Mouse (Mus musculus) MEL (cell line): ENCODE results near the gene Slc4a8. TPM values are rescaled to one million over a fixed set of nuclear protein-coding genes. Genes with fewer than 3 reads are reported as not detected.

Experiments
- DNase-seq: peaks from one replicate; pipeline ENCODE4 v3.0.0; 2011; ENCODE audit warnings: low read depth, low spot score
- H3K27ac ChIP-seq: 2 replicates; pipeline ENCODE4 v1.5.1; 2012; ENCODE audit warnings: low read depth, mild to moderate bottlenecking, control low read depth, low read length, moderate library complexity; ENCODE audit not compliant: control insufficient read depth
- H3K27me3 ChIP-seq, 2 experiments: fragments of 150-350 bp in 1 of 2; sonication (generic) in 1 of 2; 2 replicates each; pipeline ENCODE4 v1.6.1; 2012; ENCODE audit warnings: low read length in 2 of 2, mild to moderate bottlenecking in 2 of 2, improper control_type of control experiment in 1 of 2, moderate library complexity in 1 of 2; ENCODE audit not compliant: insufficient read depth in 2 of 2, control insufficient read depth in 1 of 2
- H3K36me3 ChIP-seq, 2 experiments: 2 replicates each; pipeline ENCODE4 v1.6.1; 2012 to 2014; ENCODE audit warnings: low read length in 2 of 2, improper control_type of control experiment in 1 of 2, inconsistent platforms in 1 of 2, mild to moderate bottlenecking in 1 of 2; ENCODE audit not compliant: insufficient read depth in 2 of 2, control insufficient read depth in 1 of 2
- H3K4me1 ChIP-seq, 2 experiments: fragments of 150-350 bp in 1 of 2; sonication (generic) in 1 of 2; 2 replicates each; pipeline ENCODE4 v1.6.1; 2012; ENCODE audit warnings: low read length in 2 of 2, improper control_type of control experiment in 1 of 2, mild to moderate bottlenecking in 1 of 2; ENCODE audit not compliant: insufficient read depth in 2 of 2, control insufficient read depth in 1 of 2
- H3K4me3 ChIP-seq, 2 experiments: fragments of 150-350 bp in 1 of 2; sonication (generic) in 1 of 2; 2 replicates each; pipeline ENCODE4 v1.5.1; 2012; ENCODE audit warnings: low read depth in 2 of 2, low read length in 2 of 2, mild to moderate bottlenecking in 2 of 2, moderate library complexity in 2 of 2, control low read depth in 1 of 2, improper control_type of control experiment in 1 of 2; ENCODE audit not compliant: control insufficient read depth in 1 of 2, insufficient read depth in 1 of 2
- H3K79me2 ChIP-seq: 2 replicates; pipeline ENCODE4 v1.6.1; 2012; ENCODE audit warnings: mild to moderate bottlenecking, low read length, moderate library complexity; ENCODE audit not compliant: control insufficient read depth, poor library complexity, insufficient read depth
- H3K9ac ChIP-seq: 2 replicates; pipeline ENCODE4 v1.6.1; 2012; ENCODE audit warnings: low read depth, mild to moderate bottlenecking, control low read depth, low read length, moderate library complexity; ENCODE audit not compliant: control insufficient read depth, poor library complexity, severe bottlenecking
- H3K9me3 ChIP-seq: fragments of 150-350 bp; sonication (generic); replicated peaks from 2 replicates; pipeline ENCODE4 v1.6.1; 2012; ENCODE audit warnings: mild to moderate bottlenecking, low read length, improper control_type of control experiment, moderate library complexity; ENCODE audit not compliant: insufficient read depth
- BHLHE40 ChIP-seq: IDR thresholded peaks from 2 replicates; pipeline ENCODE4 v1.6.1; 2012; ENCODE audit warnings: low read depth, mild to moderate bottlenecking, inconsistent platforms, low read length, improper control_type of control experiment, borderline replicate concordance
- CHD1 ChIP-seq: IDR thresholded peaks from 2 replicates; pipeline ENCODE4 v1.6.1; 2012; ENCODE audit warnings: low read depth, mild to moderate bottlenecking, inconsistent platforms, low read length, improper control_type of control experiment
- CHD2 ChIP-seq: IDR thresholded peaks from 2 replicates; pipeline ENCODE4 v1.6.1; 2011; ENCODE audit warnings: low read length, improper control_type of control experiment
- EP300 ChIP-seq, 2 experiments: IDR thresholded peaks; 2 replicates each; pipeline ENCODE4 v1.6.1; 2011; ENCODE audit warnings: improper control_type of control experiment in 2 of 2, low read length in 2 of 2, low read depth in 1 of 2, mild to moderate bottlenecking in 1 of 2
- ETS1 ChIP-seq: IDR thresholded peaks from 2 replicates; pipeline ENCODE4 v1.6.1; 2012; ENCODE audit warnings: low read depth, mild to moderate bottlenecking, inconsistent platforms, low read length, improper control_type of control experiment, moderate library complexity
- GATA1 ChIP-seq: IDR thresholded peaks from 2 replicates; pipeline ENCODE4 v1.6.1; 2011; ENCODE audit warnings: low read depth, low read length, improper control_type of control experiment
- JUND ChIP-seq: IDR thresholded peaks from 2 replicates; pipeline ENCODE4 v1.6.1; 2011; ENCODE audit warnings: low read depth, mild to moderate bottlenecking, improper control_type of control experiment, low read length
- KAT2A ChIP-seq: conservative IDR thresholded peaks from 2 replicates; pipeline ENCODE4 v1.6.1; 2012; ENCODE audit warnings: low read depth, low read length, improper control_type of control experiment, inconsistent platforms
- MAX ChIP-seq: IDR thresholded peaks from 2 replicates; pipeline ENCODE4 v1.6.1; 2011; ENCODE audit warnings: low read length, improper control_type of control experiment
- MAZ ChIP-seq: IDR thresholded peaks from 2 replicates; pipeline ENCODE4 v1.6.1; 2012; ENCODE audit warnings: low read depth, mild to moderate bottlenecking, inconsistent platforms, low read length, improper control_type of control experiment
- MEF2A ChIP-seq: IDR thresholded peaks from 2 replicates; pipeline ENCODE4 v1.6.1; 2014; ENCODE audit warnings: low read depth, mild to moderate bottlenecking, inconsistent platforms, low read length, improper control_type of control experiment; ENCODE audit not compliant: poor library complexity, insufficient replicate concordance, severe bottlenecking; ENCODE audit errors: extremely low read depth
- NELFE ChIP-seq: IDR thresholded peaks from 2 replicates; pipeline ENCODE4 v1.6.1; 2011; ENCODE audit warnings: low read depth, low read length, improper control_type of control experiment
- POLR2A ChIP-seq, 2 experiments: IDR thresholded peaks; 2 replicates each; pipeline ENCODE4 v1.6.1; 2011 to 2012; ENCODE audit warnings: low read length in 2 of 2, mild to moderate bottlenecking in 2 of 2, control low read depth in 1 of 2, improper control_type of control experiment in 1 of 2, low read depth in 1 of 2, moderate library complexity in 1 of 2; ENCODE audit not compliant: control insufficient read depth in 1 of 2, insufficient read depth in 1 of 2, poor library complexity in 1 of 2
- POLR2AphosphoS5 ChIP-seq: IDR thresholded peaks from 2 replicates; pipeline ENCODE4 v1.6.1; 2012; ENCODE audit warnings: low read depth, borderline replicate concordance, mild to moderate bottlenecking, inconsistent platforms, low read length, moderate library complexity, mixed read lengths
- RAD21 ChIP-seq: IDR thresholded peaks from 2 replicates; pipeline ENCODE4 v1.6.1; 2011; ENCODE audit warnings: mild to moderate bottlenecking, low read depth, low read length, improper control_type of control experiment
- RCOR1 ChIP-seq: IDR thresholded peaks from 2 replicates; pipeline ENCODE4 v1.6.1; 2012; ENCODE audit warnings: low read depth, mild to moderate bottlenecking, inconsistent platforms, low read length, improper control_type of control experiment
- TCF12 ChIP-seq: IDR thresholded peaks from 2 replicates; pipeline ENCODE4 v1.6.1; 2014; ENCODE audit warnings: low read depth, mild to moderate bottlenecking, inconsistent platforms, low read length, improper control_type of control experiment, moderate library complexity
- UBTF ChIP-seq: IDR thresholded peaks from 2 replicates; pipeline ENCODE4 v1.6.1; 2012; ENCODE audit warnings: low read depth, mild to moderate bottlenecking, inconsistent platforms, low read length, improper control_type of control experiment, moderate library complexity, borderline replicate concordance; ENCODE audit not compliant: insufficient read depth
- ZMIZ1 ChIP-seq: IDR thresholded peaks from 2 replicates; pipeline ENCODE4 v1.6.1; 2012; ENCODE audit warnings: low read depth, mild to moderate bottlenecking, inconsistent platforms, low read length, improper control_type of control experiment, moderate library complexity
- polyA plus RNA-seq, 2 experiments: library from polyadenylated mRNA; stranded (reverse) in 1 of 2; unstranded in 1 of 2; fragments of >175 nt in 1 of 2; fragments of >200 nt in 1 of 2; gene quantifications; 2 replicates each; pipeline versions ENCODE4 v1.2.1 to v1.2.4; 2012; ENCODE audit warnings: low replicate concordance in 2 of 2, low read depth in 1 of 2; ENCODE audit not compliant: insufficient read length in 2 of 2, insufficient read depth in 1 of 2, missing spikeins in 1 of 2
- total RNA-seq: library from RNA; depleted of rRNA; stranded (reverse); fragments of 300-350 nt; gene quantifications from 2 replicates; pipeline ENCODE4 v1.2.3, GENCODE M21; 2012

The Slc4a8 gene
- total and polyA plus RNA-seq, 3 experiments: 0.35 to 2.5 TPM; not detected in 1

- H3K27ac ChIP-seq: no peak overlapping the region
- H3K79me2 ChIP-seq: no peaks in the 10 kb centered on the region
- H3K4me1 ChIP-seq: no peaks in the 10 kb centered on the region
- no peaks in the 10 kb centered on the region for H3K9me3 ChIP-seq
- peaks cover 2% of the 10 kb centered on the region in 2 experiments; a peak in 2 of 4 replicates for H3K27me3 ChIP-seq
- no peaks in the 10 kb centered on the region for H3K36me3 ChIP-seq
- no peak for DNase-seq
- H3K4me3 ChIP-seq: no peak overlapping the region
- TF ChIP-seq POLR2A (IDR thresholded peaks at IDR 0.05; ENCODE audit: control insufficient read depth in 1 of 2, insufficient read depth in 1 of 2, low read depth in 1 of 2, low read length in 2 of 2, poor library complexity in 1 of 2): no peak
- TF ChIP-seq MEF2A: no peak
- TF ChIP-seq RCOR1: no peak
- TF ChIP-seq TCF12: no peak
- no peak for TF ChIP-seq GATA1
- TF ChIP-seq NELFE: no peak
- no peak for TF ChIP-seq ZMIZ1
- no peak for TF ChIP-seq UBTF
- no peak for TF ChIP-seq MAZ
- no peak for TF ChIP-seq CHD2
- TF ChIP-seq MAX: no peak
- no peak for TF ChIP-seq ETS1
- H3K9ac ChIP-seq: no peak overlapping the region
Measured at GRCm38 (mm10) chr15:100832144-100832543, 70.6 kb downstream of the Slc4a8 start.

- Histone ChIP-seq H3K4me1 (no peaks in the 10 kb centered on the region), H3K36me3 (no peaks in the 10 kb centered on the region), H3K9ac (no peak overlapping the region), H3K9me3 (no peaks in the 10 kb centered on the region), H3K79me2 (no peaks in the 10 kb centered on the region), H3K27ac (no peak overlapping the region), H3K4me3 (no peak overlapping the region), H3K27me3 (peaks cover 2% of the 10 kb centered on the region in 2 experiments; a peak in 2 of 4 replicates)
- no peak for TF ChIP-seq JUND
- TF ChIP-seq UBTF: no peak
- TF ChIP-seq CHD2: no peak
- TF ChIP-seq EP300 (IDR thresholded peaks at IDR 0.05; ENCODE audit: low read depth in 1 of 2, low read length in 2 of 2): no peak
- TF ChIP-seq POLR2AphosphoS5: no peak
- TF ChIP-seq KAT2A: no peak
- no peak for TF ChIP-seq TCF12
- TF ChIP-seq ETS1: no peak
- TF ChIP-seq BHLHE40: no peak
- no peak for TF ChIP-seq GATA1
- TF ChIP-seq RAD21: no peak
- no peak for TF ChIP-seq RCOR1
- no peak for TF ChIP-seq CHD1
- no peak for TF ChIP-seq MAX
- no peak for DNase-seq
Measured at GRCm38 (mm10) chr15:100832784-100833183, 71.2 kb downstream of the Slc4a8 start.
